Mouse (Mus musculus) yolk sac, embryonic 10.5 days (tissue): Measurements from ENCODE around the gene Lalba.
"Not testable (repeated sequence)": the region's sequence is repeated elsewhere in the genome, so short reads cannot be mapped to it uniquely, and the experiment has no call there.

Experiments used
- DNase-seq: peaks from one replicate; pipeline ENCODE4 v3.0.0-alpha.2; 2017; ENCODE audit warnings: low spot score

The Lalba gene

GRCm38 (mm10) chr15:98492102-98492501 lies 9.6 kb upstream of the Lalba start, which contains the start of gene Olfr279:
Olfr279 (plus strand) TSS chr15:98492402.
- no peak for DNase-seq

- no peak for DNase-seq
Measured at GRCm38 (mm10) chr15:98491332-98491731, 8.8 kb upstream of the Lalba start.

GRCm38 (mm10) chr15:98486433-98487021 lies 4.0 kb upstream of the Lalba start:
- no peak for DNase-seq

- DNase-seq = no peak
Measured at GRCm38 (mm10) chr15:98483907-98484886, 1.7 kb upstream of the Lalba start.

- DNase-seq = no peak
Measured at GRCm38 (mm10) chr15:98479568-98480102, 2.9 kb downstream of the Lalba start.

- no peak for DNase-seq
Measured at GRCm38 (mm10) chr15:98476281-98476680, 6.2 kb downstream of the Lalba start.

GRCm38 (mm10) chr15:98475382-98475781 lies 7.1 kb downstream of the Lalba start:
- peak; percentile 12 for DNase-seq

- DNase-seq = no peak
Measured at GRCm38 (mm10) chr15:98474958-98475357, 7.6 kb downstream of the Lalba start.

- no peak for DNase-seq
Measured at GRCm38 (mm10) chr15:98471539-98471938, 11.0 kb downstream of the Lalba start.

GRCm38 (mm10) chr15:98469596-98469995 lies 12.9 kb downstream of the Lalba start, which contains the start of gene OR5BS1P:
OR5BS1P (plus strand) TSS chr15:98469896.
- DNase-seq = no peak

GRCm38 (mm10) chr15:98452288-98452687 lies 30.2 kb downstream of the Lalba start, which contains the start of gene Olfr281:
Olfr281 (plus strand) TSS chr15:98452588.
- no peak for DNase-seq

GRCm38 (mm10) chr15:98448521-98448920 lies 34.0 kb downstream of the Lalba start:
- DNase-seq = peak; percentile 21

GRCm38 (mm10) chr15:98444561-98444960 lies 38.0 kb downstream of the Lalba start:
- no peak for DNase-seq

- not testable (repeated sequence) for DNase-seq
Measured at GRCm38 (mm10) chr15:98430925-98431324, 51.6 kb downstream of the Lalba start, which contains the start of gene Olfr282. Olfr282 (plus strand) TSS chr15:98431225.
